Mouse (Mus musculus): ENCODE measurements around the gene Ctdnep1. TPM values are rescaled to one million over a fixed set of nuclear protein-coding genes. Genes with fewer than 3 reads are reported as not detected.

Ctdnep1 gene
- polyA plus RNA-seq, 1 experiment from 2014 or later = 27.1 TPM

MicroRNAs encoded within 50 kb of the gene (microRNA counts, 519-probe panel; counts per million panel counts)
- not detected for microRNA mmu-miR-324-3p
- microRNA mmu-miR-324-5p = 3,066 counts per million, percentile 60 among the panel's probes with 10 or more counts

Small RNA genes within 50 kb of the gene (microRNA-seq; reads per million reads assigned to microRNA genes)
- gene Gm44349 (not detected), gene Mir324 (3,205 reads per million, percentile 87 among the genes with 10 or more reads in this experiment)

Other genes starting within 250 kb of the Ctdnep1 start
- gene Polr2a, start 222.5 kb upstream of the Ctdnep1 start, polyA plus RNA-seq (2015; fragmentation: Nextera tagmentation; extraction: Ambion mirVana) = 15.6 and 16.6 TPM in 2 replicates
- gene Slc35g3, start 219.2 kb upstream of the Ctdnep1 start, polyA plus RNA-seq (2015; fragmentation: Nextera tagmentation; extraction: Ambion mirVana) = 0.51 and 0.66 TPM in 2 replicates
- 5.2 and 5.3 TPM in 2 replicates for gene Zbtb4, start 215.2 kb upstream of the Ctdnep1 start, polyA plus RNA-seq (2015; fragmentation: Nextera tagmentation; extraction: Ambion mirVana)
- 1.2 and 2.2 TPM in 2 replicates for gene Chrnb1, start 185.2 kb upstream of the Ctdnep1 start, polyA plus RNA-seq (2015; fragmentation: Nextera tagmentation; extraction: Ambion mirVana)
- 5.7 and 7.1 TPM in 2 replicates for gene Fgf11, start 179.3 kb upstream of the Ctdnep1 start, polyA plus RNA-seq (2015; fragmentation: Nextera tagmentation; extraction: Ambion mirVana)
- 1.1 and 2.0 TPM in 2 replicates for gene Tmem102, start 175.5 kb upstream of the Ctdnep1 start, polyA plus RNA-seq (2015; fragmentation: Nextera tagmentation; extraction: Ambion mirVana)
- gene Gm39566, start 165.9 kb upstream of the Ctdnep1 start, polyA plus RNA-seq (2015; fragmentation: Nextera tagmentation; extraction: Ambion mirVana) = not detected in 2 replicates
- gene Spem2, start 162.7 kb upstream of the Ctdnep1 start, polyA plus RNA-seq (2015; fragmentation: Nextera tagmentation; extraction: Ambion mirVana) = not detected in 2 replicates
- gene Spem1, start 159.0 kb upstream of the Ctdnep1 start, polyA plus RNA-seq (2015; fragmentation: Nextera tagmentation; extraction: Ambion mirVana) = 0.21 and 0.34 TPM in 2 replicates
- gene Nlgn2, start 143.4 kb upstream of the Ctdnep1 start, polyA plus RNA-seq (2015; fragmentation: Nextera tagmentation; extraction: Ambion mirVana) = 20.9 and 21.0 TPM in 2 replicates
- gene Tmem256, start 142.6 kb upstream of the Ctdnep1 start, polyA plus RNA-seq (2015; fragmentation: Nextera tagmentation; extraction: Ambion mirVana) = 375 and 391 TPM in 2 replicates
- 46.0 and 47.5 TPM in 2 replicates for gene Plscr3, start 134.8 kb upstream of the Ctdnep1 start, polyA plus RNA-seq (2015; fragmentation: Nextera tagmentation; extraction: Ambion mirVana)
- gene Tnk1, start 122.4 kb upstream of the Ctdnep1 start, polyA plus RNA-seq (2015; fragmentation: Nextera tagmentation; extraction: Ambion mirVana) = 0.10 and 0.12 TPM in 2 replicates
- not detected in 2 replicates for gene Tmem95, start 103.1 kb upstream of the Ctdnep1 start, polyA plus RNA-seq (2015; fragmentation: Nextera tagmentation; extraction: Ambion mirVana)
- gene Kctd11, start 99.8 kb upstream of the Ctdnep1 start, polyA plus RNA-seq (2015; fragmentation: Nextera tagmentation; extraction: Ambion mirVana) = 2.0 and 2.4 TPM in 2 replicates
- gene Acap1, start 85.6 kb upstream of the Ctdnep1 start, polyA plus RNA-seq (2015; fragmentation: Nextera tagmentation; extraction: Ambion mirVana) = 0.52 and 0.58 TPM in 2 replicates
- gene 2810408A11Rik, start 80.2 kb upstream of the Ctdnep1 start, polyA plus RNA-seq (2015; fragmentation: Nextera tagmentation; extraction: Ambion mirVana) = 8.8 TPM in 2 replicates
- gene Neurl4, start 80.1 kb upstream of the Ctdnep1 start, polyA plus RNA-seq (2015; fragmentation: Nextera tagmentation; extraction: Ambion mirVana) = 16.6 and 19.9 TPM in 2 replicates
- 68.4 and 69.9 TPM in 2 replicates for gene Gps2, start 67.3 kb upstream of the Ctdnep1 start, polyA plus RNA-seq (2015; fragmentation: Nextera tagmentation; extraction: Ambion mirVana)
- 1,083 and 1,119 TPM in 2 replicates for gene Eif5a, start 59.2 kb upstream of the Ctdnep1 start, polyA plus RNA-seq (2015; fragmentation: Nextera tagmentation; extraction: Ambion mirVana)
- 6.7 and 6.8 TPM in 2 replicates for gene Ybx2, start 45.4 kb upstream of the Ctdnep1 start, polyA plus RNA-seq (2015; fragmentation: Nextera tagmentation; extraction: Ambion mirVana)
- 3.4 and 4.1 TPM in 2 replicates for gene Slc2a4, start 33.0 kb upstream of the Ctdnep1 start, polyA plus RNA-seq (2015; fragmentation: Nextera tagmentation; extraction: Ambion mirVana)
- gene Cldn7, start 16.4 kb upstream of the Ctdnep1 start, polyA plus RNA-seq (2015; fragmentation: Nextera tagmentation; extraction: Ambion mirVana) = 0.34 and 1.0 TPM in 2 replicates
- 163 and 174 TPM in 2 replicates for gene Elp5, start 1.4 kb downstream of the Ctdnep1 start, polyA plus RNA-seq (2015; fragmentation: Nextera tagmentation; extraction: Ambion mirVana)
- 561 and 571 TPM in 2 replicates for gene Gabarap, start 10.0 kb downstream of the Ctdnep1 start, polyA plus RNA-seq (2015; fragmentation: Nextera tagmentation; extraction: Ambion mirVana)
- 56.1 and 62.2 TPM in 2 replicates for gene Phf23, start 14.6 kb downstream of the Ctdnep1 start, polyA plus RNA-seq (2015; fragmentation: Nextera tagmentation; extraction: Ambion mirVana)
- gene Dvl2, start 19.4 kb downstream of the Ctdnep1 start, polyA plus RNA-seq (2015; fragmentation: Nextera tagmentation; extraction: Ambion mirVana) = 26.4 and 28.7 TPM in 2 replicates
- gene Acadvl, start 34.3 kb downstream of the Ctdnep1 start, polyA plus RNA-seq (2015; fragmentation: Nextera tagmentation; extraction: Ambion mirVana) = 58.0 and 62.2 TPM in 2 replicates
- gene Dlg4, start 35.8 kb downstream of the Ctdnep1 start, polyA plus RNA-seq (2015; fragmentation: Nextera tagmentation; extraction: Ambion mirVana) = 23.8 and 24.1 TPM in 2 replicates
- gene Asgr1, start 72.9 kb downstream of the Ctdnep1 start, polyA plus RNA-seq (2015; fragmentation: Nextera tagmentation; extraction: Ambion mirVana) = 2.8 and 4.7 TPM in 2 replicates
- not detected in 2 replicates for gene Asgr2, start 111.5 kb downstream of the Ctdnep1 start, polyA plus RNA-seq (2015; fragmentation: Nextera tagmentation; extraction: Ambion mirVana)
- gene Mgl2, start 149.2 kb downstream of the Ctdnep1 start, polyA plus RNA-seq (2015; fragmentation: Nextera tagmentation; extraction: Ambion mirVana) = 1.4 and 1.6 TPM in 2 replicates
- gene Clec10a, start 175.0 kb downstream of the Ctdnep1 start, polyA plus RNA-seq (2015; fragmentation: Nextera tagmentation; extraction: Ambion mirVana) = 0.64 and 1.3 TPM in 2 replicates
- gene Slc16a11, start 231.6 kb downstream of the Ctdnep1 start, polyA plus RNA-seq (2015; fragmentation: Nextera tagmentation; extraction: Ambion mirVana) = 7.6 and 8.1 TPM in 2 replicates
- 14.3 and 16.5 TPM in 2 replicates for gene Slc16a13, start 239.9 kb downstream of the Ctdnep1 start, polyA plus RNA-seq (2015; fragmentation: Nextera tagmentation; extraction: Ambion mirVana)
- 5.5 and 5.6 TPM in 2 replicates for gene Bcl6b, start 248.6 kb downstream of the Ctdnep1 start, polyA plus RNA-seq (2015; fragmentation: Nextera tagmentation; extraction: Ambion mirVana)

Data from hindbrain, embryonic 15.5 days (tissue).